Mouse (Mus musculus): Measurements from ENCODE around the gene Scaf8.
A peak's percentile ranks its signal among the peaks of the same experiment; 100 is the strongest.

Scaf8 gene

GRCm38 (mm10) chr17:3207529-3208240 is 92.9 kb downstream of the Scaf8 start:
- DNase-seq (ENCODE audit: low spot score): no peak

GRCm38 (mm10) chr17:3208471-3208870 is 93.7 kb downstream of the Scaf8 start:
- DNase-seq (ENCODE audit: low spot score): no peak

GRCm38 (mm10) chr17:3209581-3209980 is 94.8 kb downstream of the Scaf8 start:
- no peak for DNase-seq (ENCODE audit: low spot score)

DNA sequence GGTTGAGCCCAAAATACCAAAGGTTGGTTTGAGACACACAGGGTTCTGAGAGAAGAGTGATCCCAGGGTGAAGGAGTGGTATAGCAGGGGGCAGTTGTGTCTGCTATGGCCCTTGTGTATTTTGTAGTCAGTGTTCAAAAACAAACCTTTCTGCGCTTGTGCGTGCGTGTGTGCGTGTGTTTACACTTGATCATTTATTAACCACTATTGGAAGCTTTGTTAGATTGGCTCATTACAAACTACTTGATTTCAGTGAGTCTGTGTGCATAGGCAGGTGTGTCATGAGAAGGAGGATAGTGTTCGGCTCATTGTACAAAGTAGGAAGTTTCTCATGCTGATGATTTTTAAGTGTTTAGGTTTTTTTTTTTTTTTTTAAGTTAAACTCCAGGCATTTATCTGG is 95.4 kb downstream of the Scaf8 start:
- DNase-seq (ENCODE audit: low spot score): no peak

DNA sequence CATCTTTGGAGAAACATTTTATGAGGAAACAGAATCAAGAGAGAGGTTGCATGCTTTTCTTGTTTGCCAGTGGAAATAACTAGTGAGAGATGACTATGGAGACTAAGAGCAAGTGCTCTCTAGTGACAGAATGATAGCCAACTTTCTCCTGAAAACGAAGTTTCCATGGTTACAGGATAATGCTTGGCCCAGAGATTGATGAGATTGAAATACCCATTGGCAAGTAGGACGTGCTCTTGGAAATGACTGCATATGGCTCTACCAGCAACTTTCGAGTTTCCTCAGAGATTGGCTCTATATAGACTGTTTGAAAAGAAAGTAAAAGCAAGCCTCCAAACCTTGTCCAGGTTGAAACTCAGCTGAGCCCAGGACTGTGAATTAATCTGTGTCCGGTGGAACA is 97.3 kb downstream of the Scaf8 start:
- no peak for DNase-seq (ENCODE audit: low spot score)

GRCm38 (mm10) chr17:3212886-3213285 is 98.1 kb downstream of the Scaf8 start:
- no peak for DNase-seq (ENCODE audit: low spot score)

GRCm38 (mm10) chr17:3214852-3215251 is 100.1 kb downstream of the Scaf8 start:
- no peak for DNase-seq (ENCODE audit: low spot score)

DNA sequence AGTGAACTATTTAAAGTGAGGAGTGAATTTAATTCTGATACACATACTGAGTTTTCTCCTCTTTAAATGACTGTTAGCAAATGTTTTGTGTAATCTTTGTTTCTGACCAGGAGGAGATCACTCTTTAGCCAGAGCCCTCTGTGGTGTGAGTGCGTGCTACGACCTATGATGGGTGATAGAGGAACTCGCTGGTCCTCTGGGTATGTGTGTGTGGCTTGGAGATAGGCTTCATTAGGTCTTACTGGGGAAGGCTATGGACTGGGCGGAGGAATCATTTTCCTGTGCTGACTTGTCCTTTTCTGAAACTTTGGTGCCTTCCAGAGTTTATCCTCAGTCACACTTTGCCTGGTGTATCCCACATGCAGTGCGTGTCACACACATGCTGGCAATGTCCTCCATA is 102.3 kb downstream of the Scaf8 start:
- DNase-seq (ENCODE audit: low spot score): no peak

GRCm38 (mm10) chr17:3218364-3218763 is 103.6 kb downstream of the Scaf8 start:
- DNase-seq (ENCODE audit: low spot score): no peak

DNA sequence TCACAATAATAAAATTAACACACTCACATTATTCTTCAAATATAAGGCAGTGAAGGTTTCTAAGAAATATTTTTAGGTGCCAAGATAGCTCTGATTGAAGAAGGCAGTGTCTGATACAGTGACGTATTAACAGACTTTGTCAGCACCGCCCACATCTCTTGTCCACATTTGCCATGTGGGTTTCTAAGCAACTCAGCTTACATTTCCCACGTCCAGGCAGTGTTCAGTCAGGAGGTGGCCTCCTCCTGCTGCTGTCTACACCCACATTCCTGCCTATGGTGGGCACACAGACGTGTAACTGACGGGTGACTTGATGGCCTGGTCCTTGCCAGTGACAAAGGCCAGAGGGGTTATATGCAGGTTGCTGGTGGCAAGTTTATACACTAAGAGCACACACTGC is 104.1 kb downstream of the Scaf8 start:
- no peak for DNase-seq (ENCODE audit: low spot score)

DNA sequence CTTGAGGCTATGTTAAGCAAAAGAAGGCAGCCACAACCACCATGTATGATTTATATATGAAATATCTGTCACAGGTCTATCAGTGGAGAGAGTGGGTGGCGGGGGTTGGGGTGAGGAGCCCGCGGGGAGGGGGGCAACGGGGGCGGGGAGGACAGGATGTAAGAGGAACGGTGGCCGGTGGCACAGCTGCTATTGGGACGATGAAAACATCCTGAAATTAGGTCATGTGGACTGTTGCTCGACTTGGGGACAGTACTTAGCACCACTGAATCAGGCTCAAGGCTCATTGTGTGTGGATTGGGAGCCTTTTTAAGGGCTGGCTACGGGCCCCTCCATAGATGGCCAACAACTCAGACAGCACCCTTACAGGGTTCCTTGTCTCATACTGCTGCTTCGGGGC is 105.4 kb downstream of the Scaf8 start:
- no peak for DNase-seq (ENCODE audit: low spot score)

DNA sequence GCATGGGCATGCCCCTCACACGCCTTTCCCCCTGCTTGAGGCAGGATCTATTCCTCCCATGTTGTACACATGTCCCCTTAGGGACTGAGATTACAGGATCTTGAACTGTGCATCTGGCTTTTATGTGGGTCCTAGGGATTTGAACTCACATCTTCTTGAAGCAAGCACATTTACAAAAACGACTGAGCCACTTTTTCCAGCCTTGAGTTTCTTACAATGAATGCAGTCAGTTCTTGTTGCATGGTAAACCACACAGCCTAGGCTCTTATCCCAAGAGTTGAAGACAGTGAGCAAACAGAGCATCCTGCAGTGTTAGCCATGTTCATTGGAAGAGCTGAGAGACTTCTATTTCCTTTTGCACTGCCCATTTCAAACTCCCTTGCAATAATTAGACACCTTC is 108.3 kb downstream of the Scaf8 start:
- no peak for DNase-seq (ENCODE audit: low spot score)

DNA sequence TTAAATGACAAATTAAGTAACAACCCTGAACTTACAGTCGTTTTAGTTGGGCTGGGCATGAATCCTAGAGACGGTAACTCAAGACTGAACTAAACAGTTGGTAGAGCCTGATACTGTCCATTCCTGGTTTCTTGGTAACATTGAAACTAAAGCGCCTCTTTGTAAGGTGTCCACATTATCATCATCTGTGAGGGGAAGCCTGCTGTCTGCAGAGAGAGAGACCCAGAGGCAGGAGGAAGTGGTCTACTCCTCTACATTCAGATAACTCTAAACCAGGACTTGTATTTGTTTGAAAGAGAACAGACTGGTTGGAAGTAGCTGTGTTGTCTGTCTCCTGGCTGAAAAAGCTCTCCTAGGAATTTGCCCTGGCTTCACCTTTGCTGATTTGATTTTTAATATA is 108.9 kb downstream of the Scaf8 start:
- DNase-seq (ENCODE audit: low spot score): no peak

- DNase-seq (ENCODE audit: low spot score): peak; percentile 54
These were observed 109.8 kb downstream of the Scaf8 start for GRCm38 (mm10) chr17:3224383-3225106.

DNA sequence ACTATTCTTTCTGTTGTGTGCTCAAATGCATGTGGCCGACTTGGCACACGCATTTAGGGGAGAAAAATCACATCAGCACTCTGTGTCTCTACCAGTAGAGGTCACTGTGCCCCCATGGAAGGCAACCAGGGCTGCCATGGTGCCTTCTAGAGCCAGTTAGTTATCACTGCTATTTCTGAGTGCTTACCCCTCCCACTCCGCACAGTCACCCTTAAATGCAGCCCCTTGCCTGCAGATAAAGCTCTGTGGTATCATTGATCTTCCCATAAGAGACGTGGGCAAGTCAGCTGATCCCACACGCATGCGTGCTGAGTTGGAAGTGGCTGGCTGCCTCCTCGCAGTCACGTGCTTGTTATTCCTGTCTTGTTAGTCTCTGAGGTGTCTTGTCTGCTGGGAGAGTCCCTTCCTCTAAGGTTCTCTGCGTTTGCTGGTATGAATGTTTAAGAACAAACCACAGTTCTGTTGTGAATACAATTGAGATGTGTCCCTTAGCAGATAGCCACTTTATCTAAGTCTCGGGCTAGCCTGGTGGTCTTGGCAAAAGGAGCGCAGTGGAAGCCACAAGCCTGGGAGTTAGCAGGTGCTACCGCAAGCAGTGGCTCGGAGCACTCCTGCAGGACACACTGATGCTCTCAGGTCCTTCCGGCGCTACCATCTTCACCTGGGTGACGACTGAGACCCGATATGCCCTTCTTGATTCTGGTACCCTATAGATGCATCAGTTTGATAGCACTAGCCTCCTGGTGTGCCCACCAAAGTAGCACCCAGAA is 115.6 kb downstream of the Scaf8 start:
- DNase-seq (ENCODE audit: low spot score): peak; percentile 61

DNA sequence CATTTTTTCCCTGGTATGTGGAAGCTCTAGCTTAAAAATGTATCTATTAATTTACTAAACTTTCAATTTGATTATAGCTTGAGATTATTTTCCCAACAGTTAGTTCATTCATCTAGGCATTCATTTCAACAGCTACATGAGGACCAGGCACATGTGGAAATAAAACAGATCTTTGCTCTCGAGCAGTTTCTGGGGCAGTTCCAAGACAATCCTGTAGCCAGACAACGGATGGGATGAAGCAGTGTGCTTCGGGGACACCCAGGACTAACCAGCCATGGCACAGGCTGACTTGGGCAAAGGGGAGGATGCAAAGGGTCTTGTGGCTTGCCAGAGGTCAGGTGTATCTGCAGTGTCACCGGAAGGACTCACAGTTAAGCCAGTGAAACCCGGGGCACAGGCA is 117.9 kb downstream of the Scaf8 start:
- no peak for DNase-seq (ENCODE audit: low spot score)

GRCm38 (mm10) chr17:3243672-3244071 is 128.9 kb downstream of the Scaf8 start:
- DNase-seq (ENCODE audit: low spot score): no peak

DNA sequence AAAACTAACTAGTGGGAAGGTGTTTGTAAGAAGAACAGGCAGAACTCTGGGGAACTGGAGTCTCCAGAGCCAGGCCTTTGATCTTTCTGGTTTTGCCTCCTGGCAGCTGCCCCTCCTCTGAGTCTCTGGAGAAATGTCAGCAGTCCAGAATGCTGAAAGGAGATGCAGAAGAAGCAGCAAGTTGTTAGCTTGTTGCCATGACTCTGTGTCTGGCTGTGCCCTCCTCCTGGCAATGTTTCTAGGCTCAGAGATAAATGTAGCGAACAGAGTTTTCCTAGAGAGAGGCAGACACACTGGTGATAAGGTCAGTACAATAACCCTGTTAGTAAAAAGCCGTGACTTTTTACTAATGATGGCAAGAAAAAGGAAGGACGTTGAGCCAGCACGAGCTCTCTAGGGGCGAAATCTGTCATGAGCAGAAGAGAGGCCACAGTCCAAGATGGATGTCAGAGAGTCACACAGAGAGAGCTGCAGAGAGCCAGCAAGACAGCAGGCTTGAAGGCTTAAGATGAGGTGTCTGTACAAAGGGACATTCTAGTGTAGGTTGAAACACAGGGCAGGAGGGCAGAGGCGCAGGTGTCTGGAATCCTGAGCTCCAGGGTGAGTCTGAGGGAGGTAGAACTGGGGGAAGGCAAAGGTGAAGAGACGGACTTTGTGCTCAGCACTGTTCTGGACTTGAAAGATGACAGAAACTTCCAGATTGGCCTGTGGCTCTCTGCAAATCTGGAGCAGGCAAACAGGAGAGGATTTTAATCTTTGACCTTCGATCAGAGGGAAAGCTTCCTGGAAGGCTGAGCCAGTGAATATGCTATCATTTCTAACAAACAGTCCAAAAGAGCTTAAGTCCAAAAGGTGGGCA is 130.3 kb downstream of the Scaf8 start:
- peak; percentile 84 for DNase-seq (ENCODE audit: low spot score)

DNA sequence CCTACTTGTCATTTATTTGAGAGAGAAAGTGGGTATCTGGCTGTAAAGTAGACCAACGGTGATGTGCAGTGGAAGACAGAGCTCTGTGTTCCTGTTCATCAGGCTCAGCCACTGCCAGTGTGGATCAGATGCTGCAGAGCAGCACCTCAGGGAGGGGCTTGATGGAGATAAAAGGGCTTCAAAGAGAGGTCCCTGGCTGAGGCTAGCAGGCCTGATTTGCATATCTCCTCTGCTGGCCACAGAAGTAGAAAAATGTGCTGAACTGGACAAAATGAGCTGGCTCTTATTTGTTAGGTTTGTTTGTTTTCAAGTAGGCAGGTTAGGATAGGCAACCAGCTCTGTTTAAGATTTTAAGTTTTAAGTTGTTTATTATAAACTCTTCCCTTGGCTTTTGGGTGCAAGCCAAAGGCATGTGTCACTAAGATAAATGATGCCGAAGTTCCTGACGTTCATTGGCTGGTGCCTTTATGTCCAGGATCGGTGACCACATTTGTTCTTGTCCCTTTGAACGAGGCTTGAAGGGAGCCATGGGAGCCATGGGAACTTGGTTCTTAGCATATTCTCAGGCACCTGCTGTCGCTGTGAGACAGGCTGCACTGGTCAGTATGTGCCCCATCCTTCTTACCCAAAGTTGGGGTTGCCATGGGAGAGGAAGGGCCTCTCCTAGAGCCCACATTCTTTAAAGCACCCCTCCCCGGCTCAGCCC is 132.0 kb downstream of the Scaf8 start:
- DNase-seq (ENCODE audit: low spot score): peak; percentile 82
